Mouse (Mus musculus) myocyte (in vitro differentiated cells): ENCODE measurements at regions not wholly inside any gene's neighbourhood (a gene's known extent, or its start where the extent isn't known, plus 50 kb on each side); places are given as distances from the start of the nearest gene placed in this dataset.

Experiments used
- H3K27me3 ChIP-seq: one replicate; pipeline ENCODE4 v1.6.1; 2011; ENCODE audit not compliant: control insufficient read depth, insufficient read depth, insufficient read length
- H3K36me3 ChIP-seq: one replicate; pipeline ENCODE4 v1.6.1; 2011; ENCODE audit not compliant: control insufficient read depth, insufficient read depth
- H3K4me2 ChIP-seq: one replicate; pipeline ENCODE4 v1.6.1; 2011; ENCODE audit warnings: low read depth, control low read depth
- H3K4me3 ChIP-seq: one replicate; pipeline ENCODE4 v1.5.1; 2011; ENCODE audit warnings: mild to moderate bottlenecking, control low read depth, moderate library complexity
- H3K79me2 ChIP-seq: one replicate; pipeline ENCODE4 v1.6.1; 2011; ENCODE audit not compliant: control insufficient read depth, insufficient read depth
- H3ac ChIP-seq: one replicate; pipeline ENCODE4 v1.6.1; 2011; ENCODE audit not compliant: control insufficient read depth, insufficient read length
- CEBPB ChIP-seq: IDR thresholded peaks from 2 replicates; pipeline ENCODE4 v1.6.1; 2011; ENCODE audit warnings: mild to moderate bottlenecking, moderate library complexity; ENCODE audit not compliant: poor library complexity, insufficient read depth, severe bottlenecking
- E2F4 ChIP-seq: IDR thresholded peaks from one replicate; pipeline ENCODE4 v1.6.1; 2011; ENCODE audit warnings: mild to moderate bottlenecking, control low read depth, moderate library complexity; ENCODE audit not compliant: insufficient read depth
- MAX ChIP-seq: IDR thresholded peaks from one replicate; pipeline ENCODE4 v1.6.1; 2011; ENCODE audit warnings: low read depth, mild to moderate bottlenecking, control low read depth
- MYOD1 ChIP-seq, 3 experiments: IDR thresholded peaks; one replicate each; pipeline ENCODE4 v1.6.1; 2011; ENCODE audit warnings: control low read depth in 2 of 3, low read depth in 2 of 3, mild to moderate bottlenecking in 2 of 3, moderate library complexity in 1 of 3; ENCODE audit not compliant: insufficient read length in 2 of 3, control insufficient read depth in 1 of 3
- MYOG ChIP-seq, 3 experiments: IDR thresholded peaks; one replicate each; pipeline ENCODE4 v1.6.1; 2011; ENCODE audit warnings: control low read depth in 2 of 3, low read depth in 2 of 3, mild to moderate bottlenecking in 2 of 3; ENCODE audit not compliant: insufficient read length in 2 of 3, control insufficient read depth in 1 of 3, insufficient read depth in 1 of 3
- POLR2A ChIP-seq: IDR thresholded peaks from one replicate; pipeline ENCODE4 v1.6.1; 2011; ENCODE audit warnings: low read depth, mild to moderate bottlenecking, control low read depth, moderate library complexity; ENCODE audit not compliant: insufficient read length
- POLR2AphosphoS2 ChIP-seq: IDR thresholded peaks from one replicate; pipeline ENCODE4 v1.6.1; 2011; ENCODE audit warnings: low read depth, control low read depth; ENCODE audit not compliant: insufficient read length
- REST ChIP-seq: IDR thresholded peaks from one replicate; pipeline ENCODE4 v1.6.1; 2011; ENCODE audit warnings: mild to moderate bottlenecking, control low read depth, moderate library complexity; ENCODE audit not compliant: insufficient read depth, insufficient read length
- SRF ChIP-seq: IDR thresholded peaks from one replicate; pipeline ENCODE4 v1.6.1; 2011; ENCODE audit warnings: low read depth; ENCODE audit not compliant: control insufficient read depth, insufficient read length
- TCF12 ChIP-seq: IDR thresholded peaks from one replicate; pipeline ENCODE4 v1.6.1; 2011; ENCODE audit warnings: mild to moderate bottlenecking, control low read depth; ENCODE audit not compliant: poor library complexity, insufficient read depth, severe bottlenecking
- TCF3 ChIP-seq: IDR thresholded peaks from one replicate; pipeline ENCODE4 v1.6.1; 2011; ENCODE audit warnings: low read depth, control low read depth; ENCODE audit not compliant: insufficient read length
- USF1 ChIP-seq: IDR thresholded peaks from one replicate; pipeline ENCODE4 v1.6.1; 2011; ENCODE audit warnings: low read depth, mild to moderate bottlenecking, control low read depth, moderate library complexity

DNA sequence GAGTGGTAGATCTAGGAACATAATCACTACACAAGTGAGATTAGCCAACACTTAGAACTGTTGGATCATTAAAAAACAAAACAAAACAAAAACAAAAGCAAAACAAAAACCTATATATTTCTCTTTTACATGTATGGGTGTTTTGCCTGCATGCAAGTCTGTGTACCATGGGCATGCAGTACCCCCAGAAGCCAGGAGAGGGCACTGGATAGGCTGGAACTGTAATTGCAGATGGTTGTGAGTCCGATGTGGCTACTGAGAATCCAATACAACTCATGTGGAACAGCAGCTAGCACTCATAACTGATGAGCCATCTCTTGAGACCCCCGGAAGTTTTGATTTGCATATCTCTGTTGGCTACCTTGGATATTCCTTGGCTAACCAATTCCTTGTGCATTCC lies 148.6 kb upstream of the Slc38a2 start:
- Histone ChIP-seq H3K36me3 (no peaks in the 10 kb centered on the region), H3K79me2 (no peaks in the 10 kb centered on the region), H3K4me2 (no peak overlapping the region), H3K4me3 (no peak overlapping the region), H3K27me3 (no peaks in the 10 kb centered on the region), H3ac (no peak overlapping the region)
- TF ChIP-seq REST (no peak), POLR2A (no peak), TCF3 (no peak), SRF (no peak), MYOG (IDR thresholded peaks at IDR 0.05; ENCODE audit: control insufficient read depth in 1 of 3, insufficient read depth in 1 of 3, insufficient read length in 2 of 3, low read depth in 2 of 3) (no peak), TCF12 (no peak), USF1 (no peak), MYOD1 (IDR thresholded peaks at IDR 0.05; ENCODE audit: control insufficient read depth in 1 of 3, insufficient read length in 2 of 3, low read depth in 2 of 3) (no peak), POLR2AphosphoS2 (no peak), E2F4 (no peak), MAX (no peak), CEBPB (no peak)

DNA sequence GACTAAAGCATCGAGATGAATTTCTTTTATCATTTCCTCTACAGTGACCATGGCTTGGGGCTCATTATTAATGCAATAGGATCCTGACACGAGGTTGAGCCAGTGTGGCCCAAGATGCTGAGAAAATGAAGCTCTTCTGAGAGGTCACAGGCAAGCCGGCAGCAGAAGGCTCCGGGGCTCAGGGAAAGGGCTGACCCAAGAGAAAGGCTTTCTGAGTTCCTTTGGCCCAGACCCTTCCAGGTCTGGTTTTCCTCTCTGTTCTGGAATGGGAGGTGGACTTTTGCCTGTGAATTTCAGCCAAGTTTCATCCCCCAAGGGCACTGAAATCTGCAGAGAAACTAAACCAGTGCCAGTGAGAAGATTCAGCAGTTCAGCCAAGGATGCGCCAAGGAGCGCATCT lies 145.7 kb upstream of the Slc38a2 start:
- no peak overlapping the region for H3K4me3 ChIP-seq
- H3K36me3 ChIP-seq, result no peaks in the 10 kb centered on the region
- H3ac ChIP-seq, result no peak overlapping the region
- H3K27me3 ChIP-seq, result no peaks in the 10 kb centered on the region
- H3K4me2 ChIP-seq, result no peak overlapping the region
- no peaks in the 10 kb centered on the region for H3K79me2 ChIP-seq
- no peak for TF ChIP-seq USF1
- TF ChIP-seq POLR2A, result no peak
- TF ChIP-seq REST, result no peak
- no peak for TF ChIP-seq MYOG (IDR thresholded peaks at IDR 0.05; ENCODE audit: control insufficient read depth in 1 of 3, insufficient read depth in 1 of 3, insufficient read length in 2 of 3, low read depth in 2 of 3)
- TF ChIP-seq SRF, result no peak
- no peak for TF ChIP-seq TCF12
- TF ChIP-seq MAX, result no peak
- TF ChIP-seq E2F4, result no peak
- TF ChIP-seq MYOD1 (IDR thresholded peaks at IDR 0.05; ENCODE audit: control insufficient read depth in 1 of 3, insufficient read length in 2 of 3, low read depth in 2 of 3), result no peak
- TF ChIP-seq TCF3, result no peak
- no peak for TF ChIP-seq CEBPB
- TF ChIP-seq POLR2AphosphoS2, result no peak

DNA sequence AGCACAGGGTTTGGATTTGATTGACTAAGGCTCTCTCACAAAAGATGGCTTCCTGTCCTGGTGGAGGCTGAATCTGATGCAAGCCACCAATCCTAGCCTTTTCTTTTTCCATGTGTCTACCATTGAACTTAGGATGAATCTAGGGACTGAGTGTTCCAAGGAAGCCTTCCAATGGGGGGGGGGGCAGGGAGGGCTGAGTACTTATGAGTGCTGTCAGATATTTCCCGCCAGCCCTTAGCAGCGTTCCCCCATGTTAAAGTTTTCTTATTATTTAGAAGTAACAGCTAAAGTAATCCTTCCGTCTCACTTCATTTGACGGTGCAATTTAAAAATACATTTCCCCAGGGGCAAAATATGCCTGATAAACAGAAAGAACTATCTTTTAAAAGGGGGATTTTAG lies 144.8 kb upstream of the Slc38a2 start:
- TF ChIP-seq MYOD1 (IDR thresholded peaks at IDR 0.05; ENCODE audit: control insufficient read depth in 1 of 3, insufficient read length in 2 of 3, low read depth in 2 of 3), result no peak
- TF ChIP-seq REST, result no peak
- TF ChIP-seq MYOG (IDR thresholded peaks at IDR 0.05; ENCODE audit: control insufficient read depth in 1 of 3, insufficient read depth in 1 of 3, insufficient read length in 2 of 3, low read depth in 2 of 3), result no peak
- no peak for TF ChIP-seq USF1
- TF ChIP-seq E2F4, result no peak
- no peak for TF ChIP-seq CEBPB
- no peak for TF ChIP-seq MAX
- no peak for TF ChIP-seq TCF3
- TF ChIP-seq POLR2A, result no peak
- TF ChIP-seq SRF, result no peak
- TF ChIP-seq POLR2AphosphoS2, result no peak
- no peak for TF ChIP-seq TCF12
- Histone ChIP-seq H3K36me3 (no peaks in the 10 kb centered on the region), H3ac (no peak overlapping the region), H3K4me3 (no peak overlapping the region), H3K27me3 (no peaks in the 10 kb centered on the region), H3K4me2 (no peak overlapping the region), H3K79me2 (no peaks in the 10 kb centered on the region)

DNA sequence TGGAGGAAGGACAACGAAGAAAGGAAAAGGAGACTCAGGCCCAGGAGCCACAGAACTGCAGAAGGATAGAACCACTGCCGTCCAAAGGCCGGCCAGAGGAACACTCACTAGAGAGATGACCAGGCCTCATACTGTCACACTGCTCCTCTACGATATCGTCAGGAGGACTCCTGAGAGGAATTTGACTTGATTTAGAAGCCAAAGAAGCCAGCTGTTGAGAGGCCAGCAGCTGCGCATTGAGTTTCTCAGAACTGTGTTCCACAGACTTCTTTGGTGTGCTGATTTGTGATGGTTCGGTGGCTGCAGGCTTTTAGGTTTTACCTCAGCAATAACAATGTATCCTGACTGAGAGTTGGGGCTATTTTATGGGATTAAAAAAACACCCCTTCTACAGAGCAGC lies 144.1 kb upstream of the Slc38a2 start:
- H3K27me3 ChIP-seq, result no peaks in the 10 kb centered on the region
- no peaks in the 10 kb centered on the region for H3K79me2 ChIP-seq
- no peaks in the 10 kb centered on the region for H3K36me3 ChIP-seq
- no peak overlapping the region for H3K4me3 ChIP-seq
- no peak overlapping the region for H3ac ChIP-seq
- TF ChIP-seq TCF12 (peak; percentile 6), MYOD1 (IDR thresholded peaks at IDR 0.05; ENCODE audit: control insufficient read depth in 1 of 3, insufficient read length in 2 of 3, low read depth in 2 of 3) (peak in 1 of 3 experiments; percentile 42), MYOG (IDR thresholded peaks at IDR 0.05; ENCODE audit: control insufficient read depth in 1 of 3, insufficient read depth in 1 of 3, insufficient read length in 2 of 3, low read depth in 2 of 3) (peak in 1 of 3 experiments; percentile 57), REST (no peak), POLR2AphosphoS2 (no peak)
- H3K4me2 ChIP-seq, result no peak overlapping the region

DNA sequence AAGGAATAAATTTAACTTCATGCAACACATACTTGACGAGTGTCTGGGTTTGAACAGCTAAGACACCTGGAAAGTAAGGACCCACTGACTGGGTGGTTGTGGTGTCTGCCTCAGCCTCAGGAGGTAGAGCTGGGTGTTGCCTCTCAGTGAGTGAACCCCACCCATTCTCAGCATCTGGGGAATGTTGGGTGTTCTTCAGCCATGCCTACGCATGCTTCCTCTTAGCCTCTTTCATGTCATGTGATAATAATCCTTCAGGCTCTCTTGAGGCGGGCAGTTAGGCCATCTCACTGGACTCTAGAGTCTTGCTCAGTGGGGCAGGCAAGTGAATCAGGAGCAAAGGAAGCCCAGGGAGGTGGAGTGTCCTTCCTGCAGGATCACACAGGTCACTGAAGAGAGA lies 143.4 kb upstream of the Slc38a2 start:
- no peaks in the 10 kb centered on the region for H3K27me3 ChIP-seq
- H3K4me3 ChIP-seq, result no peak overlapping the region
- no peaks in the 10 kb centered on the region for H3K79me2 ChIP-seq
- no peak for TF ChIP-seq REST
- TF ChIP-seq USF1, result no peak
- no peak for TF ChIP-seq TCF3
- no peak for TF ChIP-seq POLR2A
- no peak for TF ChIP-seq SRF
- TF ChIP-seq POLR2AphosphoS2, result no peak
- TF ChIP-seq MYOG (IDR thresholded peaks at IDR 0.05; ENCODE audit: control insufficient read depth in 1 of 3, insufficient read depth in 1 of 3, insufficient read length in 2 of 3, low read depth in 2 of 3), result no peak
- TF ChIP-seq TCF12, result no peak
- no peak for TF ChIP-seq MAX
- H3ac ChIP-seq, result no peak overlapping the region
- H3K36me3 ChIP-seq, result no peaks in the 10 kb centered on the region
- H3K4me2 ChIP-seq, result no peak overlapping the region
